Mouse (Mus musculus): ENCODE data around the gene Pfkm. TPM values are rescaled to one million over a fixed set of nuclear protein-coding genes. Genes with fewer than 3 reads are reported as not detected.

Gene Pfkm
- polyA plus RNA-seq, 1 experiment = 3.1 TPM

- no peaks in the 10 kb centered on the region for H3K27me3 ChIP-seq (ENCODE audit: control insufficient read depth)
- TF ChIP-seq GATA1 (IDR thresholded peaks at IDR 0.05; ENCODE audit: low read length) (no peak), TAL1 (IDR thresholded peaks at IDR 0.05; ENCODE audit: low read length) (no peak)
Measured at GRCm38 (mm10) chr15:98068506-98068905, 23.9 kb upstream of the Pfkm start.

DNA sequence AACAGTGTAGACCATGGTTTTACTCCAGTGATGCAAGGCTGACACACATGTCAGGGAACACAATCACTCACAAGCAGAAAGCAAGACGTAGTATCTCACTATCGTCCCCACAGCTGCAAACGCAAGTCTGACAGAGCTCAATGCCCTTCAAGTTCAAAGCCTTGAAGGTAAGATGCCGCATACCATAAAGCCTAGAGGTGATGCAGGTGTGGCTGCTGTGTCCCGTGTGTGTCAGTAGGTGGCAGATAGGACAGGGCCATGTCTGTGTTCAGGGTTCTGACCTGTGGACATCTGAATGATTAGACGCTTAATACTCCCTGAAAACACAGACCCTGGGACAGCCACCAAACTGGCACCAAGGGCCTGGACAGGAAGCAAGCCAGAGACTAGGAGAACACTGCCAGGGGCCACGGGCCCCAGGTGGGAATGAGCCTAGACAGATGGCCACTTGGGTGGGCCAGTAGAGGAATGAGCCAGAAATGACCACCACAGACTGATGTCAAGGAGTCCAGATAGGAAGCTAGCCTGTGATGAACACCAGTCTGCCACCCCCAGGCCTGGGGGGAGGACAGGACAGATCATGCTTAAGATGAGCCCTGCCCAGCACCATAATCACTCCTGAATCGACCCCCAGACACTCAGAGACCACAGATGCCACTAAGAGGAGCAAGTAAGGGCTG lies 22.7 kb upstream of the Pfkm start:
- H3K4me3 ChIP-seq (replicated peaks) = no peak overlapping the region
- H3K4me1 ChIP-seq (ENCODE audit: control insufficient read depth) = no peaks in the 10 kb centered on the region
- H3K27me3 ChIP-seq (ENCODE audit: control insufficient read depth) = no peaks in the 10 kb centered on the region
- peaks cover 98% of the 10 kb centered on the region for H3K36me3 ChIP-seq (ENCODE audit: control insufficient read depth)
- TF ChIP-seq GATA1 (IDR thresholded peaks at IDR 0.05; ENCODE audit: low read length) (no peak), TAL1 (IDR thresholded peaks at IDR 0.05; ENCODE audit: low read length) (no peak)
- H3K9me3 ChIP-seq (ENCODE audit: control insufficient read depth, low read length) = no peaks in the 10 kb centered on the region

More at GRCm38 (mm10) chr15:98068506-98068905, 23.9 kb upstream of the Pfkm start:
- peaks cover 97% of the 10 kb centered on the region for H3K36me3 ChIP-seq (ENCODE audit: control insufficient read depth)
- H3K9me3 ChIP-seq (ENCODE audit: control insufficient read depth, low read length) = no peaks in the 10 kb centered on the region
- no peaks in the 10 kb centered on the region for H3K4me1 ChIP-seq (ENCODE audit: control insufficient read depth)
- H3K4me3 ChIP-seq (replicated peaks) = no peak overlapping the region

- TF ChIP-seq GATA1 (IDR thresholded peaks at IDR 0.05; ENCODE audit: low read length) (no peak), TAL1 (IDR thresholded peaks at IDR 0.05; ENCODE audit: low read length) (no peak)
- H3K4me1 ChIP-seq (ENCODE audit: control insufficient read depth) = no peaks in the 10 kb centered on the region
- no peak overlapping the region for H3K4me3 ChIP-seq (replicated peaks)
- peaks cover 98% of the 10 kb centered on the region for H3K36me3 ChIP-seq (ENCODE audit: control insufficient read depth)
- H3K27me3 ChIP-seq (ENCODE audit: control insufficient read depth) = no peaks in the 10 kb centered on the region
- no peaks in the 10 kb centered on the region for H3K9me3 ChIP-seq (ENCODE audit: control insufficient read depth, low read length)
Measured at GRCm38 (mm10) chr15:98070376-98070775, 22.0 kb upstream of the Pfkm start.

DNA sequence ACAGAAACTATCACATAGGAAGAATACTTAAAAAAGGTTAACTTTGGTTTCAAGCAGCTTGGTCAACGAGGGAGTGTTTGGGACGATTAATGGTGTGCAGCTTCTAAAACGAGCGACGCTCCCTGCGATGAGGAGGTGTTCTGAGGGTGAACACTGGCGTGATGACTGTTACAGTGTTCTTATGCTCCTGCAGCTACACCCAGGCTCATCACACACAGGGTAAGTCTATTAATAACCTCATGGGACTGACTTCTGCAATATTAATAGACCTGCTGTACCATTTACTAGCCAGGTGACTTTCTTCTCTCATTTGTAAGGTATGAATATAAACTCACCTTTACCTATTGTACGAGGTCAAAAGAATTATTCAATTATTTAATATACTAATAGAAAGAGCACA lies 17.9 kb upstream of the Pfkm start:
- H3K36me3 ChIP-seq (ENCODE audit: control insufficient read depth) = peaks cover 100% of the 10 kb centered on the region
- no peaks in the 10 kb centered on the region for H3K4me1 ChIP-seq (ENCODE audit: control insufficient read depth)
- TF ChIP-seq GATA1 (IDR thresholded peaks at IDR 0.05; ENCODE audit: low read length) (no peak), TAL1 (IDR thresholded peaks at IDR 0.05; ENCODE audit: low read length) (no peak)
- no peaks in the 10 kb centered on the region for H3K9me3 ChIP-seq (ENCODE audit: control insufficient read depth, low read length)
- H3K27me3 ChIP-seq (ENCODE audit: control insufficient read depth) = no peaks in the 10 kb centered on the region
- no peak overlapping the region for H3K4me3 ChIP-seq (replicated peaks)

DNA sequence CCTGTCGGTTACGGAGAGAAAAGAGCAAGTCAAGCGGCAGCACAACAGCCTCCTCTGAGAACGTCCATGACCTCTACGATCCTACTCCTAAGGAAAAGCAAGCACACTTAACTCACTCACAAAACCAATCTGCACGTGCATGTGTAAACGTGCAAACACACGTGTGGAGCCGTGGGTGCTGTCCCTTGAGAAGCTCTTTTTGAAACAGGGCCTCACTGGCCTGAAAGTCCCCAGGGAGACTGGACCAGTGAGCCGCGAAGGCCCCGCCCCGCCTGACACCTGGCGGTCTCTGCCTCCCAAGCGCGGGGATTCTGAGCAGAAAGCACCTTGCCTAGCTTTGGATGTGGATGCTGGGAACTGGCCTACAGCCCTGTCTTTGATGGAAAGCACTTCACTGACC lies 17.4 kb upstream of the Pfkm start:
- no peak for TF ChIP-seq TAL1 (IDR thresholded peaks at IDR 0.05; ENCODE audit: low read length)
- no peak for TF ChIP-seq GATA1 (IDR thresholded peaks at IDR 0.05; ENCODE audit: low read length)

DNA sequence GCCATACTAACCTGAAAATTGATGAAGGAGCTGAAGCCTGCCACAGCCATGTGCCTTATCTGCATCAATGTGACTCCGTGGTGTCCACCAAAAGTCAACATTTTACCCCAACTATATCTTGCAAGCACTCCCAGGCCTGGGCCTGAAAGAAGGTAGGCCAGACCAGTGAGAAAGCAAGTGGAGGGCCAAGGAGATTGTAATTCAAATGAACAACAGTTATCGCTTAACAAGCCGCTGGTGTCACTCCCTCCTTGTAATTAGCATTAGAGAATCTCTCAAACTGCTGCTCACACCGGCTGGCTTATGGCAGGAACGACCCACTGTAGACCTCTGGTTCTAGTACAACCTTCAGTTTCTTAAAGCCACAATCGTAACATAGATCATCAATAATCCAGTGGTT lies 15.5 kb upstream of the Pfkm start:
- no peaks in the 10 kb centered on the region for H3K9me3 ChIP-seq (ENCODE audit: control insufficient read depth, low read length)
- no peaks in the 10 kb centered on the region for H3K4me1 ChIP-seq (ENCODE audit: control insufficient read depth)
- H3K27me3 ChIP-seq (ENCODE audit: control insufficient read depth) = no peaks in the 10 kb centered on the region
- peaks cover 99% of the 10 kb centered on the region for H3K36me3 ChIP-seq (ENCODE audit: control insufficient read depth)
- no peak overlapping the region for H3K4me3 ChIP-seq (replicated peaks)
- TF ChIP-seq TAL1 (IDR thresholded peaks at IDR 0.05; ENCODE audit: low read length) (no peak), GATA1 (IDR thresholded peaks at IDR 0.05; ENCODE audit: low read length) (no peak)

More for the DNA sequence above, 17.4 kb upstream of the Pfkm start:
- Histone ChIP-seq H3K27me3 (ENCODE audit: control insufficient read depth) (no peaks in the 10 kb centered on the region), H3K4me3 (replicated peaks) (no peak overlapping the region), H3K9me3 (ENCODE audit: control insufficient read depth, low read length) (no peaks in the 10 kb centered on the region), H3K4me1 (ENCODE audit: control insufficient read depth) (no peaks in the 10 kb centered on the region), H3K36me3 (ENCODE audit: control insufficient read depth) (peaks cover 100% of the 10 kb centered on the region)

DNA sequence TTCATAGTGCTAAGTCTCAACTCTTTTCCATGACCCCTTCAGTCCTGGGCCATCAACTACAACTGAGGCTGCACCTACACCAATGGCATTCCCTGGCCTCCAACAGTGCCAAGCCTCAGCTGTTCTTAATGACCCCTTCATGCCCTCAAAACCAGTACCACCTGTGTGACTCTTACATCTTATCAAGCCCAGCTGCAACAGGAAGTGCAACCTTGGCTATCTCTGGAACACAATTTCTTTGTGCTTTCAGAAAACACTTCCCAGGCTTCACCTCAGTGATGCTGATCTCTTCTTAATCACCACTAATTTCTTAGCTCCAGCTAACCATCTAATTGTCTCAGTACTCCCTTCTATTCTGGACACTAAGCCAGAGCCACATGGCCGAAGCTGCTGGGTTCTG lies 3.5 kb upstream of the Pfkm start:
- Histone ChIP-seq H3K4me1 (ENCODE audit: control insufficient read depth) (peaks cover 29% of the 10 kb centered on the region), H3K9me3 (ENCODE audit: control insufficient read depth, low read length) (no peaks in the 10 kb centered on the region), H3K27me3 (ENCODE audit: control insufficient read depth) (no peaks in the 10 kb centered on the region), H3K4me3 (replicated peaks) (no peak overlapping the region), H3K36me3 (ENCODE audit: control insufficient read depth) (peaks cover 69% of the 10 kb centered on the region)
- TF ChIP-seq TAL1 (IDR thresholded peaks at IDR 0.05; ENCODE audit: low read length) = no peak
- TF ChIP-seq GATA1 (IDR thresholded peaks at IDR 0.05; ENCODE audit: low read length) = no peak

DNA sequence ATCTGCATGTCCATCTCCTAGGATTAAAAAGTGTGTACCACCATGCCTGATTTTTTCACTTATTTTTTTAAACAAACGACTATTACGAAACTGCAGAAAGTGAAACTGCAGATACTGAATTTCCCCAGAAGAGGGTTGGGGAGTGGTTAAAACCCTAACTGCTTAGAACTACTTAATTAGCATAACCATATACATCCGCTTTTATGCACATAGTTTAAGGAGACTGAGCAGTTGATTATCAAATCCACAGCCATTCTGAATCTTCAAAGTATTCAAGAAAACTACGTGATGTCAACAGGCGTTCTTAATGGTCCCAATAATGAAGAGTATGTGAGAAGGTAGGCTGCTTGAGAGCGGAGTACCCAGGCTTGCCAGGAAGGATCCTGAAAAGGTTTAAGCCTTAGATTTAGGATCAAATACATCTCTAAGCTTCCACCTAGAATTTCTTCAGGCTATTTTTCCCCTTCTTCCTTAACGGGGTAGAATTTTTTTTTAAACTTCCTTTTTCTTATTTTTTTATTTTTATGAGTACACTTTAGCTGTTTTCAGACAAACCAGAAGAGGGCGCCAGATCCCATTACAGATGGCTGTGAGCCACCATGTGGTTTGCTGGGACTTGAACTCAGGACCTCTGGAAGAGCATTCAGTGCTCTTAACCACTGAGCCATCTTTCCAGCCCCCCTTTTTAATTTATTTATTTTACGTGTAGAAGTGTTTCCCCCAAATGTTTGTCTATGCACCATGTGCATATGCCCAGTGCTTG lies 2.8 kb upstream of the Pfkm start:
- H3K4me3 ChIP-seq (replicated peaks) = no peak overlapping the region
- H3K36me3 ChIP-seq (ENCODE audit: control insufficient read depth) = peaks cover 62% of the 10 kb centered on the region
- H3K4me1 ChIP-seq (ENCODE audit: control insufficient read depth) = peaks cover 35% of the 10 kb centered on the region
- no peaks in the 10 kb centered on the region for H3K27me3 ChIP-seq (ENCODE audit: control insufficient read depth)
- TF ChIP-seq TAL1 (IDR thresholded peaks at IDR 0.05; ENCODE audit: low read length) = no peak
- TF ChIP-seq GATA1 (IDR thresholded peaks at IDR 0.05; ENCODE audit: low read length) = no peak
- no peaks in the 10 kb centered on the region for H3K9me3 ChIP-seq (ENCODE audit: control insufficient read depth, low read length)

DNA sequence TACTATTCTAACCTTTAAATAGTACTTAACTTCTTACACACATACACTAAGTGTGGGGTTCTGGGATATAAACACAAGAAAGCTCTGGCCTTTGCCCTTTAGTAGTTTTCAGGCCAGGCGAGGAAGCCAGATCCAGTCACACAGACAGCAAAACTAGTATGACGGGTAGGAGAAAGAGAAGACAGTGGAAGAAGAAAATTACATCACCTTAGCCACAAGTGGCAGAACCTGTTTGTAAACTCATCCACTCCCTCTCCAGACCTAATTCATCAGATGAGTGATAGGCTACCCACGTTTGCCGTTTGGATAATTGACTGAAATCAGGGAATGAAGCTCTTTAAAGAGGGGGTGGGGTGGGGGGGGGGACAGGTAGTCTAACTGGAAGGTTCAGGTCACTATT lies 548 bp upstream of the Pfkm start:
- Histone ChIP-seq H3K4me3 (replicated peaks) (peak overlapping the region; percentile 79), H3K36me3 (ENCODE audit: control insufficient read depth) (peaks cover 58% of the 10 kb centered on the region), H3K9me3 (ENCODE audit: control insufficient read depth, low read length) (peaks cover under 1% of the 10 kb centered on the region; the same call in 1 of the 2 replicates), H3K4me1 (ENCODE audit: control insufficient read depth) (peaks cover 40% of the 10 kb centered on the region), H3K27me3 (ENCODE audit: control insufficient read depth) (no peaks in the 10 kb centered on the region)
- TF ChIP-seq TAL1 (IDR thresholded peaks at IDR 0.05; ENCODE audit: low read length) = no peak
- TF ChIP-seq GATA1 (IDR thresholded peaks at IDR 0.05; ENCODE audit: low read length) = no peak
